Mouse (Mus musculus): ENCODE data around the gene Tmed9.

DNA sequence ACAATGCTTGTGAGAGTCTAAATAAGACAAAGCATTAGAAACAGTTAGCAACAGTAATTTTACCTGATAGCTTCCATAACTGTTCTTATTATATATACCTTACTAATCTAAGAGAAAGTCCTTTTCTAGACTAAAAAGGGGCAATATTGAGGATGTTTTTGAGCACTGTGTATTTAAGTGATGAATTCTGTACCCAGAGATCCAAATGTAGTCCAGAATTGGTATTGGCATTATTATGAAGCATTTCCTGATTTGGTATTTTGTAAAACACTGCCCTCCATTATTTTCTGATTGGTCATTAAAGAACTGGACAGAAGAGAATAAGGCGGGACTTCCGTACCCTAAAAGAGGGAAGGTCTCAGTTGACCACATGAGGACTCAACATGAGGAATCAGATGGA is at the start of gene Tmed9:
- TF ChIP-seq POLR2A (IDR thresholded peaks at IDR 0.05; ENCODE audit: insufficient read depth, low read depth, low read length) (no peak), CTCF (IDR thresholded peaks at IDR 0.05) (no peak), EP300 (IDR thresholded peaks at IDR 0.05; ENCODE audit: insufficient read depth, low read depth, low read length) (no peak)
